12 mouse cellular contexts compared by ENCODE assay signal in the genomic region with DNA sequence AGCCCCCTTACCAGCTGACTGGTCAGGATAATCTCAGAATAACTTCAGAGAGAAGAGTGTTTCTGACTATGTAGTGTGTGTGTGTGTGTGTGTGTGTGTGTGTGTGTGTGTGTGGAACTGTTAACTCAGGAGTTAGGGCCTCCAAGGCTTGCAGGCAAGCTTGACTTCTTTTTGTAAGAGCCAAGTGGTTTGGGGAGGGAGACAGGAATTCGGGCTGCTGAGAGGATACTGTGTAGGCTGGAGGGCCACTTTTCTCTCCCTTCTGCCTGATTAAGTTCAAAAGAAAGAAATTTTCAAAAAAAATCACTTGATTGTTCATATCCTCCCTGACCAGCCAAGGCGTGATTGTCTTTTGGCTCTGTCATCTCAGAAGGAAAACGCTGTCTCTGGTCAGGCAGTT. TPM values are rescaled to one million over a fixed set of nuclear protein-coding genes. Genes with fewer than 3 reads are reported as not detected.
A peak's percentile ranks its signal among the peaks of the same experiment; 100 is the strongest.
DNase-seq lines count a peak whose midpoint lies in the region; ATAC-seq and TF ChIP-seq lines count a peak whose summit lies in the region.
"Had no signal": no experiment of that assay in that cellular context is flagged by ENCODE, and none has a peak within 500 bp of the region (broad histone marks: within the 10 kb centered on the region; RNA-seq: fewer than 3 reads in every experiment).

No protein-coding gene starts in this region.

- H3K27me3 ChIP-seq in heart, embryonic 16.5 days (ENCODE audit: control insufficient read depth, insufficient read depth, low read length): no peaks in the 10 kb centered on the region
- H3K27me3 ChIP-seq in heart, embryonic 10.5 days (ENCODE audit: insufficient read depth, poor library complexity, severe bottlenecking): peaks cover 6% of the 10 kb centered on the region; the same call in 1 of the 2 replicates
- H3K27me3 ChIP-seq in lung, postnatal 0 days (replicated peaks; ENCODE audit: insufficient read depth, low read length): no peaks in the 10 kb centered on the region
- no peaks in the 10 kb centered on the region for H3K27me3 ChIP-seq in hindbrain, embryonic 15.5 days

- no peaks in the 10 kb centered on the region for H3K36me3 ChIP-seq in heart, embryonic 16.5 days (ENCODE audit: control insufficient read depth, insufficient read depth)
- H3K36me3 ChIP-seq in heart, embryonic 10.5 days: no peaks in the 10 kb centered on the region
- H3K36me3 ChIP-seq in lung, postnatal 0 days (ENCODE audit: insufficient read depth, low read length): no peaks in the 10 kb centered on the region
- no peaks in the 10 kb centered on the region for H3K36me3 ChIP-seq in hindbrain, embryonic 15.5 days

- no peak for TF ChIP-seq EP300 in lung, postnatal 0 days (IDR thresholded peaks at IDR 0.05)

- no peaks in the 10 kb centered on the region for H3K9me3 ChIP-seq in heart, embryonic 16.5 days (replicated peaks; ENCODE audit: control insufficient read depth, low read length)
- H3K9me3 ChIP-seq in heart, embryonic 10.5 days: no peaks in the 10 kb centered on the region
- no peaks in the 10 kb centered on the region for H3K9me3 ChIP-seq in lung, postnatal 0 days (ENCODE audit: low read length)
- no peaks in the 10 kb centered on the region for H3K9me3 ChIP-seq in hindbrain, embryonic 15.5 days

- no peak for TF ChIP-seq CTCF in lung, postnatal 0 days (IDR thresholded peaks at IDR 0.05)

- H3K4me2 ChIP-seq in heart, embryonic 16.5 days (ENCODE audit: low read depth, low read length): no peak overlapping the region; the same call in 1 of the 2 replicates
- H3K4me2 ChIP-seq in lung, postnatal 0 days (replicated peaks; ENCODE audit: low read depth, low read length): no peak overlapping the region
- peak overlapping the region; percentile 36 for H3K4me2 ChIP-seq in hindbrain, embryonic 15.5 days
- H3K4me2 ChIP-seq: heart, embryonic 11.5 days had no signal

- H3K27ac ChIP-seq in heart, embryonic 16.5 days (ENCODE audit: low read length): no peak overlapping the region; the same call in 1 of the 2 replicates
- no peak overlapping the region for H3K27ac ChIP-seq in heart, embryonic 10.5 days
- 0 out of 2 replicates have a peak overlapping the region, but pooled peaks have one; percentile 72 for H3K27ac ChIP-seq in lung, postnatal 0 days (ENCODE audit: low read length)
- peak overlapping the region; percentile 70 for H3K27ac ChIP-seq in hindbrain, embryonic 15.5 days (replicated peaks)

- peaks cover 42% of the 10 kb centered on the region for H3K4me1 ChIP-seq in heart, embryonic 16.5 days (ENCODE audit: control insufficient read depth, insufficient read depth, low read length)
- H3K4me1 ChIP-seq in heart, embryonic 10.5 days: peaks cover 41% of the 10 kb centered on the region
- peaks cover 39% of the 10 kb centered on the region for H3K4me1 ChIP-seq in lung, postnatal 0 days (ENCODE audit: insufficient read depth, low read depth, low read length)
- H3K4me1 ChIP-seq in hindbrain, embryonic 15.5 days (replicated peaks): peaks cover 43% of the 10 kb centered on the region

- ATAC-seq in heart, embryonic 16.5 days (replicated peaks; ENCODE audit: extremely low read depth, insufficient read depth, low FRiP score): no peak
- no peak for ATAC-seq in lung, postnatal 0 days
- no peak for ATAC-seq in hindbrain, embryonic 15.5 days (ENCODE audit: low FRiP score, low read depth)

- no peak for DNase-seq in heart, embryonic 10.5 days (ENCODE audit: low spot score)
- no peak for DNase-seq in lung, postnatal 0 days (ENCODE audit: low spot score)
- no peak for DNase-seq in lung, postnatal 10 days
- DNase-seq in retina, postnatal 1 day: peak; percentile 48
- no peak for DNase-seq in urinary bladder, postnatal 36 days (ENCODE audit: low spot score in 2 of 2)
- no peak for DNase-seq in yolk sac, embryonic 10.5 days (ENCODE audit: low spot score)
- DNase-seq: right cerebral cortex, postnatal 25 days had no signal

- 0 out of 2 replicates have a peak overlapping the region, but pooled peaks have one; percentile 14 for H3K9ac ChIP-seq in heart, embryonic 16.5 days (ENCODE audit: low read length)
- no peak overlapping the region for H3K9ac ChIP-seq in lung, postnatal 0 days (replicated peaks; ENCODE audit: low read depth)
- H3K9ac ChIP-seq in hindbrain, embryonic 15.5 days: no peak overlapping the region

- WGBS in heart, embryonic 16.5 days: 69% methylated on average over 3 of the region's 3 CpGs
- WGBS in heart, embryonic 10.5 days: 60% methylated on average over 3 of the region's 3 CpGs
- WGBS in lung, postnatal 0 days: 22% methylated on average over 3 of the region's 3 CpGs
- WGBS in hindbrain, embryonic 15.5 days: 19% methylated on average over 3 of the region's 3 CpGs

- no peak overlapping the region for H3K4me3 ChIP-seq in heart, embryonic 16.5 days (ENCODE audit: low read length)
- no peak overlapping the region for H3K4me3 ChIP-seq in heart, embryonic 10.5 days
- H3K4me3 ChIP-seq in lung, postnatal 0 days (ENCODE audit: low read depth, low read length): no peak overlapping the region
- H3K4me3 ChIP-seq in hindbrain, embryonic 15.5 days: no peak overlapping the region
- H3K4me3 ChIP-seq: myocyte had no signal

RNA-seq across cellular contexts. Expression of a gene that starts 0.8 kb away (rescaled TPM):
- 4.4 and 5.6 TPM in 2 replicates for polyA plus RNA-seq in heart, embryonic 16.5 days (2015; fragmentation: Nextera tagmentation; extraction: Ambion mirVana)
- 0.16 and 0.31 TPM in 2 replicates for polyA plus RNA-seq in heart, embryonic 10.5 days (2016; fragmentation: Nextera tagmentation; extraction: Ambion mirVana)
- 6.4 and 7.1 TPM in 2 replicates for polyA plus RNA-seq in lung, postnatal 0 days (2015; fragmentation: Nextera tagmentation; extraction: Ambion mirVana)
- polyA plus RNA-seq in hindbrain, embryonic 15.5 days (2015; fragmentation: Nextera tagmentation; extraction: Ambion mirVana): 12.0 and 18.0 TPM in 2 replicates

RNA-seq across cellular contexts. Expression of a gene that starts 12.6 kb away (rescaled TPM):
- 0.28 and 0.36 TPM in 2 replicates for polyA plus RNA-seq in heart, embryonic 16.5 days (2015; fragmentation: Nextera tagmentation; extraction: Ambion mirVana)
- 0.16 and 0.69 TPM in 2 replicates for polyA plus RNA-seq in heart, embryonic 10.5 days (2016; fragmentation: Nextera tagmentation; extraction: Ambion mirVana)
- polyA plus RNA-seq in lung, postnatal 0 days (2015; fragmentation: Nextera tagmentation; extraction: Ambion mirVana): 0.15 and 0.31 TPM in 2 replicates
- 3.0 and 3.9 TPM in 2 replicates for polyA plus RNA-seq in hindbrain, embryonic 15.5 days (2015; fragmentation: Nextera tagmentation; extraction: Ambion mirVana)
- polyA plus RNA-seq: kidney, embryonic 14.5 days had no signal

Comparison
In these comparisons a context has a peak if more than half of its experiments do, and no peak if none do; other contexts are left out.
1. H3K27ac ChIP-seq: peak in lung, postnatal 0 days (single experiment) and hindbrain, embryonic 15.5 days (single experiment); none in heart, embryonic 16.5 days (single experiment) and heart, embryonic 10.5 days (single experiment).